Mouse (Mus musculus) testis, postnatal 10 days (tissue): ENCODE measurements around the gene C77080.
A peak's percentile ranks its signal among the peaks of the same experiment; 100 is the strongest.

Source experiments
- DNase-seq: peaks from one replicate; pipeline ENCODE4 v3.0.0; 2021; ENCODE audit warnings: low spot score

C77080 gene

DNA sequence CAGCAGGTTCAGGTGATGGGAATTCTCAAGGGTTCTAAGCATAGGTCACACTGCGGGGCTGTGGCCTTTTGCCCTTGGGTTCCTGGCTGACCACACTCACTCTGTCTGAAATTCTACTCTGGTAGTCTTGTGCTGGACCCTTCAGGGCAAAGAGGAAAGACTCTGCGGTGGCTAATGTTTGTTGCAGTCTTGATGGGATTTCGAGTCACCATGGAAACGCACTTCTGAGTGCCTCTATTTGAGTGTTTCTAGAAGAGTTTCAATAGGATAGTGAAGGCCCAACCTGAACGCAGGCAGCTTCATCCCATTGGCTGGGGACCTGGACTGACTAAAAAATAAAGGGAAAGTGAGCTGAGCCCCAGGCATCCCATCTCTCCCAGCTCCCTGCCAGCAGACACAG is 5.6 kb upstream of the C77080 start:
- no peak for DNase-seq

GRCm38 (mm10) chr4:129266191-129266590 is 5.0 kb upstream of the C77080 start:
- DNase-seq = no peak

DNA sequence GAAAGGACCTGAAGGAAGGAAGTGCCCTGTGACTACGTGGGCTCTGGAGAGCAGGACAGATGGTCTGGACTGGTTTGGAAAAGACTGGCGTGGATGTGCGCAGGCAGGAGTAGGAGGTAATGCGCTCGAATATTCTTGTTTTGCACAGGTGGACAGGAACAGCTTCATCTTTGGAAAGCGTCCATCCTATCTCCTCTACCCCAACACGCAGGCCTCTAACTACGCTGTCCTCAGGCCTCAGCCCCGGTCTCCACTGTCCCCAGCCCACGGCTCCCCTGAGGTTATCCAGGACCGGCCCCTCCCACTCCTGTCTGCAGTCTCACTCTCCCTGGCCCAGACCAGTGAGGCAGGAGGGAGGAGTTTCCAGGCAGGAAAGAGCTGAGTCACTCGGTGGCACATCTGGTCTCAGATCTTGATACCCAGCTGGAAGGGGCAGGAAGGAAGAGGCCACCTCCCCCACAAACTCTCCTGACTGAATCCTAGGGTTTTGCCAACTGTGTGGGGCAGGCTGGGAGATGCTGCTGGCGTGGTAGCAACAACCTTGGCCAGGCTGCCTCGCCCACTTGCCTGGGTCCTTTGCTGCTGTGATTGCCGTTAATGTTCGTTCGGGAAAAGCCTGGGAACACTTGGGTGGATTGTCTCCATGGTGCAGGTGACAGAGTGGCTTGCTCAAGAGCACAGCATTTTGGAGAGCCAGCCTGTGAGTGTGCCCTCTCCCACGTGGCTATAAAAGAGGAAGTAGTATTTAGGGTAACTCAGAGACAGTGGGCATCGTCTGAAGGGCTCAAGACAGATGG is 2.2 kb upstream of the C77080 start:
- peak; percentile 68 for DNase-seq

DNA sequence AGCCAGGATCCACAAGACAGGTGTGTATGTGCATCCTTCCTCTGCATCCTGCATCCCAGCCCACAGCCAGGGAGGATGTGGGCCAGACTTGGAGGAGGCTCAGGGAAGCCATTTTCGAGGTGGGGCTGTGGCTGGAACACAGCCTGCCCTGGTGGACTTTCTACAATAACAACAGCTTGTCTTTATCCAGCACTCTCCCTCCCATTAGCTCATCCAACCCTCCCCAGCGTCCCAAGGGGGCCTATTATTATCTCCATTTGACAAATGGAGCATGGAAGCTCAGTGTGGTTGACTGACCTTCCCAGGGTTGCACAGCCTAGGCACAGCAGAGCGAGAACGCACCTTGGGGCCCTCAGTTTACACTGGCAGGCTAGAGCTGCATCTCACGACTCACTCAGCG is 526 bp downstream of the C77080 start:
- no peak for DNase-seq

GRCm38 (mm10) chr4:129259101-129259500 is 2.1 kb downstream of the C77080 start:
- no peak for DNase-seq

- DNase-seq = no peak
Measured at GRCm38 (mm10) chr4:129256450-129257380, 4.5 kb downstream of the C77080 start.

DNA sequence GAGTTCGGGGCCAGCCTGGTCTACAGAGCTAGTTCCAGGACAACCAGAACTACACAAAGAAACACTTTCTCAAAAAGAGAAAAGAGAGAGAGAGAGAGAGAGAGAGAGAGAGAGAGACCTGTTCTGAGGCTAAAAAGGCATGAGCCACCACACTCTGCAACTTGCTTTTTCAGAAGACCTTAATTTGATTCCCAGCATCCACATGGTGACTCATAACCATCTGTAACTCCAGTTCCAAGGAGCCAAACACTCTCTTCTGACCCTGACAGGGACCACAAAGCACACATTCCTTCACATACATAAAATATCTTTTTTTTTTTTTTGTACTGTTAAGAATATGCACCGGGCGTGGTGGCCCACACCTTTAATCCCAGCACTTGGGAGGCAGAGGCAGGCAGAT is 6.6 kb downstream of the C77080 start:
- no peak for DNase-seq

DNA sequence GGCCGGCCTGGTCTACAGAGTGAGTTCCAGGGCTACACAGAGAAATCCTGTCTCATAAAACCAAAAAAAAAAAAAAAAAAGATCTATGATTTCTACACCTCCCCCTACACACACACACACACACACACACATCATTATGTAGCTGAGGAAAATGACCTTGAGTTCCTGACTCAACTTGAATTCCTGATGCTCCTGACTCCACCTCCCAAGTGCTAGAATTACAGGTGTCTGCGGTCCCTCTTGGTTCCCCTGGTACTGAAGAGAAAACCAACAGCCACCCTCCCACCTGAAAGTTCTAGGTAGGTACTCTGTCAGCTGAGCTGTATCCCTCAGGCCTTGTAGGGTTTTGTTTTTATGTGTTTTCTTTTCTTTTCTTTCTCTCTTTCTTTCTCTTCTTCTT is 8.7 kb downstream of the C77080 start:
- no peak for DNase-seq

- no peak for DNase-seq
Measured at GRCm38 (mm10) chr4:129251482-129252125, 9.6 kb downstream of the C77080 start.

DNA sequence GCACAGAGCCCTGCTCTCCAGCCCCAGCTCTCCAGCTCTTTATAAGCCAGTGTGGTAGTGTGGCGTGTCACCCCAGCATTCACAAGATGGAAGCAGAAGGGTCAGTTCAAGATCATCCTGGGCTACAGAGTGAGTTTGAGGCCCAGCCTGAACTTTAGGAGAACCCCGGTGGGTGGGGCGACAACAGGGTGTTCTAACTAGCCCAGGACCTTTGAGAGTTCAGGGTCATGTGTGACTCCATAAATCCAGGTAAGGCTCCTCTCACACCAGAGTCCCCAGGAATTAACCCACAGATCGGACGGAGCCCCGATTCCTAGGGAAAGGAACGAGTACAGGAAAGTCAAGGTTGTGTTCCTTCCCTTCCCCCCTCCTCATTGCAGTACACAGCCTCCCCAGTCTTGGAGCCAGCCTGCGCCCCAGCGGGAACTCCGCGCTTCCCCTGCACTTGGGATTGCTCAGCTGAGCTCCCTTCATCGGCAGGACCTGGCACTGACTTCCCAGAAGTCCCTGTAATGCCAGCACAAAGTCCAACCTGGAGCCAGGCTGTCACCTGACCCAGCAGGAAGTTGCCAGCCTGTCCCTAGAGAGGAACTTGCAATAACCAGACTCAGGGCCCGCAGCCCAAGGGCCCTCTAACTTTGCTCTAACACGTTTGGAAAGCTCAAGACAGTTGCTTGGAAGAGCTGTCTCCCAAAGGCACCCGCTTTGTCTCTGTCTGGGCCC is 10.3 kb downstream of the C77080 start:
- DNase-seq = no peak

- DNase-seq = no peak
Measured at GRCm38 (mm10) chr4:129249288-129249687, 11.9 kb downstream of the C77080 start.

DNA sequence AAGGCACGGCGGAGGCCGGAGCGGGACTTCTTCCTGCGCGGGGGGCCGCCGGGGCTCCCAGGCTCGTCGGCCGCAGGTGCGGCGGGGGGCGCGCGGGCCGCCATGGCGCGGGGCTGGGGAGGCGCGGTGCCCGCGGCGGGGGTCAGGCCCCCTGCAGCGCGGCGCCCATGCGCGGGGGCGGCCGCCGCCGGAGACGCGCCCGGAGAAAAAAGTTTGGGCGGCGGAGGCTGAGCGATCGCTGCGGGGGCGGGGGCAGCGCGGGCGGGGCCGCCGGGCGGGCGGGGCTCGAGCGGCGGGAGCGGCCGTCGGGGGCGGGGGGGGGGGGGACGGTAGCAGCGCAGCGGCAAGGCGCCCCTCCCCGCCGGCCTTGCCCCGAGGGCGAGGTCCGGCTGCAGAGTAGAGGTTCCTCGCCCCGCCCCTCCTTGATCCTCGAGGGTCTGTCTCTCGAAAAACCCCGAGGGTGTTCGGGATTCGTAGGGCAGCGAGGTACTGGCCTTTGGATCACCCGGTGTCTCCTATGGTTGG is 12.9 kb downstream of the C77080 start:
- peak; percentile 68 for DNase-seq

DNA sequence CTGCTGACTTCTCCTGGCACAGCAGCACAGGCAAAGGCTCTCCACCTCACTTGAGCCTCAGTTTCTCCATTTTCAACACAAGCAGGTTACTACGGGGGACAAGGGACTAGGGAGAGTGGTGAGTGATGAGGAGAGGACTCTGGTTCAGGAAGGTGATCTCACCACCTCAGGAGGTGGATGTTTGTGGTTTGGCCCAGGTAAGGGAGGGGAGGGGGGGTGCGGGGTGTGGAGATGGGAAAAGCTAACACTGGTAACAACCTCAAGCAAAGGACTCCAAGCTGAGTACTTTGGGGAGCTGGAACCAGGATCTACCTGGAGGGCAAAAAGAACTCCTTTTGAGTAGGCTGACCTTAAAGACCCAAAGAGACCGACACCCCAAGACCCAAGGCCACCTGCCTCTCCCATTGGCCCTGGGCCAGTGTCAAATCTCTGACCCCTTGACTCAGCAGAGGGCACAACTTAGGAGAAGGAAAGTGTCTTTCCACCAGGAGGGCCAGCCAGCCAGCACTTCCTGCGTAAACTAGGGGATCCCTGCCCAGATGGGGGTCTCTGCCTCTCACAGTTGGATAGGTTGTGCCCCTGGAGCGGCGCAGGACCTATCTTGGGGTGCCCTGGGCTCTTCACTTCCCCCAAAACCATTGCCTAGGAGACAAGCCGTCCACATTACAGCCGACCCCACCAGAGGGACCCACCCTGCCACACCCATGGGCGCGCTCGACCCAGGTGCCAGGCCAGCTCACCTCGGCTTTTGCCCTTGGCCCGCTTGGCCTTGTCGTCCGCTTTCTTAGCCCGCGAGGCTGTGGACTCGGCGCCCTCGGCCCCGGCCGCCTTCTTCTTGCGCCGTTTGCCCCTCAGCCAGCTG is 13.6 kb downstream of the C77080 start:
- DNase-seq = peak; percentile 64

GRCm38 (mm10) chr4:129246360-129247301 is 14.6 kb downstream of the C77080 start:
- DNase-seq = no peak

DNA sequence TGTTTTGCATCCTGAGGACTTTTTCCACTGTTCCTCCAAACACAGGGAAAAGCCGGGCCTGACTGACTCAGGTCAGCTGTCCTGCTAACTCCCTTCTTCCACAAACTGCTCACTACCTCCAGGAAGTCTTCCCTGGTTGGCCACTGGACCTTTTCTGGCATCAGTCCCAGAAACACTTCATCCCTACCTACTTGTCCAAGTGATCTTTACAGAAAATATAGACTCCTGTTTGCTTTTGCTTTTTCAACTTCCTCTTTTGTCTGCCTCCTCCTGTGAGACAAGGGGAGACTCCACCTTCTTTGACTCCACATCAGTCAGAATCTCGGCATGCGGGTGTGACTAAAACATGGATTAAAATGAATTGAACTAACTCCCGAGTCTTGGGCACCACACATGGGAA is 16.4 kb downstream of the C77080 start:
- no peak for DNase-seq

DNA sequence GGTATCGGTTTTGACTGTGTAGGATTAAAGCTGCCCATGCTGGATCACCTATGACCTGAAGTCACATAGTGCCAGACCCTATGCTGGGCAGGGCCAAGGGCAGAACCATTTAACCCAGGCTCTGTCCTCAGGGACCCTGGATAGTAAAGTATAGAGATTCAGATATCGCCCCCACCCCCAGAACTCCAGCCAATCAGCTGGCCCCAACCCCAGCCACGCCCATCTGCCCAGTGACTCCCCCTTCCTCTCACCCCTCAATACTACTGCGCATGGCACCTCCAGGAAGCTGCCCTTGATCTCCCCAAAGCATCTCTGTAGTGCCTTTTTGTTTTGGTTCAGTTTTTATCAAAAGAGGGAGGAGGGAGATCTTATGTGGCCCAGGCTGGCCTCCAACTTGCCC is 18.4 kb downstream of the C77080 start:
- DNase-seq = no peak

- DNase-seq = no peak
Measured at GRCm38 (mm10) chr4:129242327-129242726, 18.9 kb downstream of the C77080 start.

DNA sequence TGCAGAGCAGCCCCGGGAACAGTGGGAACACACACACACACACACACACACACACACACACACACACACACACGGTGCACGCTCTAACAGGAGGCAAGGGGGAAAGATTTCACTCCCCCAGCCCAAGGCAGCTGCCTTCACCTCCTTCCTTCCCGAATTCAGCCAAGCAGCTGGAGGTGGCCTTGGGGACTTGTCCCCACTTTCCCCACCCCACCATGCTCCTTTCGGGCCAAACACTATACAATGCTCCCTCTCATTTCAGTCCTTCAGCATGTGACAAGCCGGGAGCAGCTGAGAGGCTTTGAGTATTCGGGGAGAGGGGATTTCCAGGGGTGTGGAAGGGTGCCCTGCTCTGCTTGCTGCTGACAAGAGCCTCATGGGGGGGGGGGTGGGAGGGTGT is 19.3 kb downstream of the C77080 start:
- DNase-seq = no peak

GRCm38 (mm10) chr4:129239075-129239474 is 22.1 kb downstream of the C77080 start:
- DNase-seq = peak; percentile 89
